Mouse (Mus musculus) erythroblast, embryonic 14.5 days (primary cell): ENCODE data around the gene B3gnt2.

ENCODE experiments used
- GATA1 ChIP-seq: IDR thresholded peaks from 2 replicates; pipeline ENCODE4 v1.6.1; 2012; ENCODE audit warnings: low read length, inconsistent platforms, mixed read lengths
- TAL1 ChIP-seq: IDR thresholded peaks from 3 replicates; pipeline ENCODE4 v1.6.1; 2012; ENCODE audit warnings: low read length, inconsistent platforms, mixed read lengths

- TF ChIP-seq GATA1 (no peak), TAL1 (no peak)
These were observed 24.5 kb downstream of the B3gnt2 start for GRCm38 (mm10) chr11:22836269-22836668.
